Mouse (Mus musculus) stomach, embryonic 14.5 days (tissue): ENCODE measurements around the gene Olfr523. TPM values are rescaled to one million over a fixed set of nuclear protein-coding genes. Genes with fewer than 3 reads are reported as not detected.

ENCODE experiments used
- ATAC-seq: fragments of 200-750 bp; cut with Nextera tagmentation; 2 replicates; pipeline ENCODE4 v1.8.0; 2017; ENCODE audit warnings: low read depth, moderate TSS enrichment; ENCODE audit not compliant: insufficient number of reproducible peaks, insufficient read depth, low FRiP score
- H3K27ac ChIP-seq: fragments of 300-500 bp; sonication (generic); 2 replicates; pipeline ENCODE4 v1.5.1; 2014; ENCODE audit warnings: mild to moderate bottlenecking, low read length, moderate library complexity, mixed read lengths
- H3K27me3 ChIP-seq: fragments of 300-500 bp; sonication (generic); 2 replicates; pipeline ENCODE4 v1.6.1; 2014; ENCODE audit warnings: low read length, control low read depth, mixed read lengths; ENCODE audit not compliant: control insufficient read depth, insufficient read depth
- H3K36me3 ChIP-seq: fragments of 300-500 bp; sonication (generic); 2 replicates; pipeline ENCODE4 v1.6.1; 2014; ENCODE audit warnings: mild to moderate bottlenecking, control low read depth, low read length, moderate library complexity, mixed read lengths; ENCODE audit not compliant: control insufficient read depth, insufficient read depth
- H3K4me1 ChIP-seq: fragments of 300-500 bp; sonication (generic); 2 replicates; pipeline ENCODE4 v1.6.1; 2014; ENCODE audit warnings: low read length, control low read depth, mixed read lengths; ENCODE audit not compliant: control insufficient read depth, insufficient read depth
- H3K4me2 ChIP-seq: fragments of 300-500 bp; sonication (generic); replicated peaks from 2 replicates; pipeline ENCODE4 v1.6.1; 2014; ENCODE audit warnings: low read depth, low read length, control low read depth
- H3K4me3 ChIP-seq: fragments of 300-500 bp; sonication (generic); 2 replicates; pipeline ENCODE4 v1.5.1; 2014; ENCODE audit warnings: low read depth, low read length, control low read depth
- H3K9ac ChIP-seq: fragments of 300-500 bp; sonication (generic); replicated peaks from 2 replicates; pipeline ENCODE4 v1.6.1; 2014; ENCODE audit warnings: low read depth, mild to moderate bottlenecking, control low read depth, low read length, moderate library complexity, mixed read lengths
- H3K9me3 ChIP-seq: fragments of 300-500 bp; sonication (generic); 2 replicates; pipeline ENCODE4 v1.6.1; 2016; ENCODE audit warnings: low read depth, low read length, control low read depth; ENCODE audit not compliant: control insufficient read depth
- WGBS: fragments of 180-500 bp; shearing (Covaris S2); extraction: QIAGEN DNeasy Blood & Tissue Kit; methylation state at CpG from one replicate; pipeline ENCODE4 v1.1.7; 2014; 5-methylcytosine and 5-hydroxymethylcytosine counted together
- polyA plus RNA-seq: library from polyadenylated mRNA; unstranded; fragments of >200 nt; fragmentation: Nextera tagmentation; extraction: Ambion mirVana; gene quantifications from 2 replicates; pipeline ENCODE4 v1.2.1, GENCODE M21; 2014

Gene Olfr523
- polyA plus RNA-seq, 1 experiment from 2014 or later = not detected

DNA sequence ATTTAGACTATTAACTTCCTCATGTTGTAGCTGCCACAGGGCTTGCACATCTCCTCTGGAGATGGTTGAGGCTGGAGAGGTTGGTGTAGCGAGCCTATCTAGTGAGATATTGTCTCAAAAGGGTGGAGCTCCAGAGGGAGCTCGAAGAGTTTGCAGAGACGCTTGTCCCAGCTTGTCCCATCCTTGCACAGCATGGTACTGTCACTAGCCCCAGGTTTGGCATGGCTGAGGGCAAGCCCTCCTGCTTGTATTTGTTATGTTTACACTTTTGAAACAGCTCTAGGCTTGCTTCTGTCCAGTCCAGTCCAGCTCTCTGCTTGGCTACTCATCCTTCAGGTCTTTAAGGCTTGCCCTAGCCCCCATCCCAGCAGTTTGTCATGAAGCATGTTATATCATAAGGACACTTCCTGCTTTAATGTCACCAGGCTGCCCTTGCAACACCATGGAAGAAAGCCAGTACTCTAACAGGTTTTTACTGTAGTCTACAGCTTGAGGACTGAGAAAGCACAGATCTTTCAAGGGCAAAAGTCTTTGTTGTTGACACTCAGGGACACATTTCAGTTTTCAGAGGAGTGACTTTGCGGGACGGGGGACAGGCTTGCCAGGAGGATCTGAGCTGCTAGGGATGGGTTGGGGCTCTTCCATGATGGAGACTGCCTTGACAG, 37.8 kb upstream of the Olfr523 start:
- Histone ChIP-seq H3K9me3 (no peaks in the 10 kb centered on the region), H3K27me3 (no peaks in the 10 kb centered on the region), H3K4me1 (peaks cover 4% of the 10 kb centered on the region), H3K4me3 (no peak overlapping the region), H3K36me3 (peaks cover 7% of the 10 kb centered on the region; the same call in 1 of the 2 replicates), H3K27ac (no peak overlapping the region), H3K4me2 (no peak overlapping the region), H3K9ac (no peak overlapping the region)
- 83% methylated on average over 5 of the region's 5 CpGs for WGBS
- no peak for ATAC-seq

DNA sequence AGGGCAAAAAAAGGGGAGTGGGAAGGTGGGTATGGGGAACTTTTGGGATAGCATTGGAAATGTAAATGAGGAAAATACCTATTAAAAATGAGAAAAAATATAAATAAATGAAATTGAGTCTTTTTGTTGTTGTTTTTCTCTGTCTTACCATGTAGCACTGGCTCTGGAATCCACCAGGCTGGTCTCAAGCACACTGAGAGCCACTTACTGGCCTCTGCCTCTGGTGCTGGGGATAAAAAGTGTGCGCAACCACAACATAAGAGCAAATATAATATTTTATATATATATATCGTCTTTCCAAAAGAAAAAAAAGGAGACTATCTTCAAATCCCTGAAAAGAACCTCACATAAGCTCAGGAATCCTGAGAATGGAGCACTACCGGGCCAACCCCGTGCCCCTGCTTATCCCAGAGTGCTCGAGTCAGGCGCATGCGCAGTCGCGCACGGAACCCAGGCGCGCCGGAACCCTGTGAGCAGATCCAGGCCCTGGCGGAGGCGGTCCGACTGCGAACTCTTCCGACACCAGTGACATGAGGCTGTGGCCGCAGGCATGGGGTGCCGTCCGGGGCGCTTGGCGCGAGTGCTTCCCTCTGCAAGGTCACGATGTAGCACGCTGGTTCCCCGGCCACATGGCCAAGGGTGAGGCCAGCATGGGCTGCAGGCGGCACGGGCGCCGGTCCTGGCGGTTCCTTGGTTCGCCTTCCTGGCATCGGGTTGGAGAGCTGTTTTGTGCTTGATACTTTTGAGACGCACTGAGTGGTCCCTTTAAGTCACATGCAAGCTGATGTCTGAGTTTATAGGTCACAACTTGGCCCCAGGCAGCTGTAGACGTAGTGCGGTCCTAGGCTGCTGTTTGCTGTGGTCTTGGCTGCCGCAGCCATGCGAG, 35.6 kb upstream of the Olfr523 start, which contains the start of gene Mtg1:
Gene Mtg1, plus strand, starts transcription at position 430 of the 886 bp plus-strand sequence.
- ATAC-seq = peak; percentile 94
- Histone ChIP-seq H3K4me3 (peak within 1 kb of the TSS; percentile 66), H3K36me3 (no peaks in the 10 kb centered on the region), H3K27me3 (no peaks in the 10 kb centered on the region), H3K4me1 (peaks cover 4% of the 10 kb centered on the region), H3K4me2 (peak within 1 kb of the TSS; percentile 95), H3K9me3 (no peaks in the 10 kb centered on the region), H3K9ac (peak within 1 kb of the TSS; percentile 81), H3K27ac (peak within 1 kb of the TSS; percentile 44)
- WGBS = 2% methylated on average over 39 of the region's 39 CpGs

DNA sequence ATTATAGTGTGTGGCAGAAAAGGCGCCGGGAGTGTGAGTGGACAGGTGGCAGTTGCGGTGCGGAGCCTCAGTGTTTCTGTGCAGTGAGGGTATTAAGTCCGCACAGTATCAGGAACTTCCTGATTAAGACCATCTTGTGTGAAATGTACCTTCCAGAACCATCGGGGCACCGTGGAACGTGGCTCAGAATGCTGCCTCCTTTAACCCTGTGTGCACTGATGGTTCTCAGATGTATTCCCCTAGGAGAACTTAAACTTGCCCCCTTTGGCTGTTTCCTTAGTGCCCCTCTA, 35.1 kb upstream of the Olfr523 start:
- H3K9me3 ChIP-seq = no peaks in the 10 kb centered on the region
- peak overlapping the region; percentile 44; the same call in 1 of the 2 replicates for H3K27ac ChIP-seq
- H3K4me1 ChIP-seq = peaks cover 4% of the 10 kb centered on the region
- H3K27me3 ChIP-seq = no peaks in the 10 kb centered on the region
- peak overlapping the region; percentile 81 for H3K9ac ChIP-seq
- no peaks in the 10 kb centered on the region for H3K36me3 ChIP-seq
- no peak for ATAC-seq
- 2% methylated on average over 8 of the region's 8 CpGs for WGBS
- H3K4me2 ChIP-seq = peak overlapping the region; percentile 95
- H3K4me3 ChIP-seq = peak overlapping the region; percentile 66

DNA sequence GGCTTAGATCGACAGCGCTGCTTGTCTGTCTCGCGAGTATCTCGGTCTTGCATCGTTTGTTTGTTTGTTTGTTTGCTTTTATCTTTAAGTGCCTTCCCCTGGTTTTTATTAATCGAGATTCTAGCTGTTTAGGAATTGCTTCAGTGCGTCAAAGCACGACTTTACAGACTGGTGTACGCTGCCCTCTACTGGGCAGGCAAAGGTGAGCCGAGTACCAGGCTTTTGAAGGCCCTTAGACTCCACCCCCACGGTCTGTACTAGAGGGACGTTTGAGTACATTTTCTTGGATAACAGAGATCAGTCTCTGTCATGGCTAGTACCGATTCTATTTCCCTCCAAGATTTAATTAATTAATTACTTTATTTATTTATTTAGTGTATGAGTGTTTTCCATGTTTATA, 31.7 kb upstream of the Olfr523 start:
- Histone ChIP-seq H3K4me2 (no peak overlapping the region), H3K9ac (no peak overlapping the region), H3K9me3 (no peaks in the 10 kb centered on the region), H3K4me1 (peaks cover 4% of the 10 kb centered on the region), H3K4me3 (no peak overlapping the region), H3K36me3 (no peaks in the 10 kb centered on the region; the same call in 1 of the 2 replicates), H3K27ac (no peak overlapping the region), H3K27me3 (no peaks in the 10 kb centered on the region)
- WGBS = 6% methylated on average over 14 of the region's 14 CpGs
- ATAC-seq = no peak

DNA sequence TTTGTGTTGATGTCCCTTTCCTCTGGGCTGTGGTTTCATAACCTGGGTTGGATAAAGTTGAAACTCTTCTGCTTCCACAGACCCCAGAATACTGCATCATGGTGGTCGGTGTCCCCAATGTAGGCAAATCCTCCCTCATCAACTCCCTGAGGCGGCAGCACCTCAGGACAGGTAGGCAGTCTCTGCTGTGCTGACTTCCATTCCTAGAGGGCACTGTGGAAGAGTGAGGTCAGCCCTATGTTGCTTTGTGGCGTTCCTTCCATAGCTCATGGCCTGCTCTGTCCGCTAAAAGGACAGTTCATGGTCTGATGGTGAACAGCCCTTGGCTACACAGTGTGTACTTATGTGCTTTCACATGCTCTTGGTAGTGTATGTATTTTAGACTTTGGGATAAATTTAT, 28.5 kb upstream of the Olfr523 start:
- no peak for ATAC-seq
- Histone ChIP-seq H3K27ac (no peak overlapping the region), H3K36me3 (no peaks in the 10 kb centered on the region; the same call in 1 of the 2 replicates), H3K4me2 (no peak overlapping the region), H3K9me3 (no peaks in the 10 kb centered on the region), H3K4me3 (no peak overlapping the region), H3K4me1 (no peaks in the 10 kb centered on the region), H3K9ac (no peak overlapping the region), H3K27me3 (no peaks in the 10 kb centered on the region)
- WGBS = 88% methylated on average over 4 of the region's 4 CpGs

DNA sequence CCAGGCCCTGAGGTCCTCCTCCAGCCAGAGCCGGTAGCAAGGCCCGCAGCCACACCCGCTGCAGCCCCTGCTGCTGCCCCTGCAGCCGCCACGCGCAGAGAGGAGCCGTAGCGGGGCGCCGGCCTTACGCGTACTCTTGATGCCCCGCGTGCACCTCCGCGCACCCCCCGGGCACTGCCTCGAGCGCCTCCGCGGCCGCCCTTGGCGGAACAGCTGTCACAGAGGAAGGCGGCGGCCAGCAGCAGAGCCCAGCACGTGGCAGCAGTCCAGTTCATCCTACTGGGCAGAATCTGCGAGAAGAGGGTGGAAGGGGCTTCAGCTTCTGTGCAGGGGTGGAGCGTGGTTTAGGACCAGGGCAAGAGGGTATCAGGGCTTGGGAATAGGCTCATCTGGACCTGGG, 19.6 kb upstream of the Olfr523 start:
- Histone ChIP-seq H3K27me3 (peaks cover 11% of the 10 kb centered on the region; the same call in 1 of the 2 replicates), H3K4me1 (peaks cover 5% of the 10 kb centered on the region), H3K36me3 (no peaks in the 10 kb centered on the region), H3K4me2 (peak overlapping the region; percentile 31), H3K9ac (peak overlapping the region; percentile 26; the same call in 1 of the 2 replicates), H3K4me3 (0 out of 2 replicates have a peak overlapping the region, but pooled peaks have one; percentile 20), H3K9me3 (no peaks in the 10 kb centered on the region), H3K27ac (no peak overlapping the region)
- 4% methylated on average over 28 of the region's 28 CpGs for WGBS
- ATAC-seq = no peak

DNA sequence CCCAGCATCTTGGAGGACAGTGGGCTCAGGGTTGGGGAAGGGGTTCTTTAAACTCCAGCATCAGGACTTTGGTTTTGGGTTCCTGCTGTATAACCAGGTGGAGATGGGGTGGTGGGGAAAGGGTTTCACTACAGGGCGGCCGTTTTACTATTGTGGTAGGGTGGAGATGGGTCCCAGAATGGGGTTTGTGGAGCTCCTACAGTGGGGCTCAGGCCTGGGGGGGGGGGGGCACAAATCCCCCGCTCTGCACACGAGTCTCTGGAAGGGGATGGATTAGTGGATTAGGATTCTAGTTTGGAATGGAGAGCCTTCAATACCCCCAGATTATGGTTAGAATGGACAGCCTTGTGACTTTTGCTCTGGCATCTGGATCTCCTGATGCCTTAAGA, 19.2 kb upstream of the Olfr523 start:
- no peaks in the 10 kb centered on the region for H3K36me3 ChIP-seq
- H3K4me3 ChIP-seq = 0 out of 2 replicates have a peak overlapping the region, but pooled peaks have one; percentile 20
- H3K27ac ChIP-seq = no peak overlapping the region
- peak overlapping the region; percentile 34 for H3K4me2 ChIP-seq
- peaks cover 5% of the 10 kb centered on the region for H3K4me1 ChIP-seq
- no peak overlapping the region for H3K9ac ChIP-seq
- WGBS = 28% methylated on average over 4 of the region's 4 CpGs
- no peak for ATAC-seq
- H3K9me3 ChIP-seq = no peaks in the 10 kb centered on the region
- peaks cover 11% of the 10 kb centered on the region; the same call in 1 of the 2 replicates for H3K27me3 ChIP-seq

DNA sequence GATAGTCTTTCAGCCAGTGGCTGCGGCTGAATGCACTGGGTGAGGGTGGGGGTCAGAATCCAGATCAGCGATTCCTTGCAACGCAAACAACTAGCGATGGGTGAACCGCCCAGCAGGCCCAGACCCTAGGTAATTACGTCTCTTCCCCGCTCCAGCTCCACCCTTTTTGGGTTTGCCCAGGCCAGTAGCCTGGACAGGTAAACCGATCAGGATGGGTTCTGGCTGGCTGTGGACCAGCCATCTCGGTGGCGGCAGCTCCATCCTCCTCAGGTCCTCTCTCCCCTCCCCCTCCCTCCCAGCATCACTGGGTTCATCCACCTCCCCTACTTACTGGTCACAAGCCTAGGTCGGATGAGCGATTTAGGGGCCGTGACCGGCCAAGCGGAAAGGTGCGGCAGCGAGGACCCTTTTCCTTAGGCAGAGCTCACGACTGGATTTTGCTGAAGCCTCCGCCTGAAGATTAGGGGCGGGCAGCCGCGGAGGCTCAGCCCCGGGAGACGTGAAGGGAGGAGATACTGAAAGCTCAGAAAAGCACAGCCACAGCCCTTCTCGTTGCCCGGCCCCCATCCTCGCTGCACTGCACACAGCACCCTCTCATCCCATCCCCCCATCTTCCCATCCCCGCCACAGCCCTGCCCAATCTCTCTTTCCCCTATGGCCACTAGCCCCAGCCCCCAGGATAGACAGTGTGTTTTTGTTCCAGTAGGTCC, 18.6 kb upstream of the Olfr523 start, which contains the start of gene Sprn:
Gene Sprn, minus strand, starts transcription at position 660 of the 710 bp plus-strand sequence.
- peak within 1 kb of the TSS; percentile 20; the same call in 1 of the 2 replicates for H3K4me3 ChIP-seq
- H3K9ac ChIP-seq = no peak within 1 kb of the TSS
- H3K9me3 ChIP-seq = no peaks in the 10 kb centered on the region
- H3K4me2 ChIP-seq = peak within 1 kb of the TSS; percentile 34
- H3K4me1 ChIP-seq = peaks cover 5% of the 10 kb centered on the region
- H3K27me3 ChIP-seq = peaks cover 11% of the 10 kb centered on the region; the same call in 1 of the 2 replicates
- WGBS = 3% methylated on average over 28 of the region's 28 CpGs
- H3K27ac ChIP-seq = no peak within 1 kb of the TSS
- no peak for ATAC-seq
- no peaks in the 10 kb centered on the region for H3K36me3 ChIP-seq
